ENCODE assay signal across 24 mouse cellular contexts in the genomic region with DNA sequence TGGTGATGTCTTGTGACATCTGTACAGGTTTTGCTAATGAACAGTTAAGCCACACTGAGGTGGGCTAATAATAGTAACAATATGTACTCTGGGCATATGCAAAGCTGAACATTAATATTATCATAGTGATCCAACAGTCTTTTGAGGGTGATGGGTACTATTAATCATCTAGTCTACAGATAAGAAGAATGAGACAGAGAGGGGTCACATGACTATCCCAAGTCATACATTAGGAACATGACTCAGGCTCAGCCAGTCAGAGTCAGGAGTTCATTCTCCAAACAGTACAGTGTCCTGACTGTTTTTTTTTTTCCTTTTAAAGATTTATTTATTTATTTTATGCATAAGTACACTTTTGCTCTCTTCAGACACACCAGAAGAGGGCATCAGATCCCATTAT.
"Had no signal": no experiment of that assay in that cellular context is flagged by ENCODE, and none has a peak within 500 bp of the region (broad histone marks: within the 10 kb centered on the region; RNA-seq: fewer than 3 reads in every experiment).

No protein-coding gene starts in this region.

- H3K4me3 ChIP-seq: gastrocnemius, adult 2 months; heart, embryonic 13.5 days; heart, embryonic 15.5 days; hindbrain, embryonic 13.5 days; hindbrain, embryonic 15.5 days; kidney, embryonic 15.5 days; limb, embryonic 10.5 days; limb, embryonic 12.5 days; liver, embryonic 13.5 days; liver, embryonic 15.5 days had no signal

- DNase-seq: gastrocnemius, adult 2 months; gastrocnemius, postnatal 10 days; gastrocnemius, postnatal 25 days; heart, adult 18-20 months; heart, postnatal 14 days; heart, postnatal 36 days; kidney, adult 11 months; kidney, postnatal 14 days; layer of hippocampus, postnatal 36 days; liver; liver, embryonic 13.5 days; liver, postnatal 0 days had no signal

- H3K36me3 ChIP-seq: heart, embryonic 13.5 days; heart, embryonic 15.5 days; hindbrain, embryonic 13.5 days; hindbrain, embryonic 15.5 days; kidney, embryonic 15.5 days; limb, embryonic 10.5 days; limb, embryonic 12.5 days; liver, embryonic 13.5 days; liver, embryonic 15.5 days had no signal

- H3K27me3 ChIP-seq: heart, embryonic 13.5 days; heart, embryonic 15.5 days; hindbrain, embryonic 13.5 days; hindbrain, embryonic 15.5 days; kidney, embryonic 15.5 days; limb, embryonic 12.5 days; liver, embryonic 13.5 days; liver, embryonic 15.5 days had no signal

- H3K4me2 ChIP-seq: heart, embryonic 11.5 days; heart, embryonic 13.5 days; heart, embryonic 15.5 days; hindbrain, embryonic 13.5 days; hindbrain, embryonic 15.5 days; kidney, embryonic 15.5 days; limb, embryonic 12.5 days; liver, embryonic 11.5 days; liver, embryonic 13.5 days; liver, embryonic 15.5 days had no signal

- H3K27ac ChIP-seq: hindbrain, embryonic 13.5 days; hindbrain, embryonic 15.5 days; hindbrain, postnatal 0 days; kidney, embryonic 15.5 days; kidney, postnatal 0 days; limb, embryonic 10.5 days; limb, embryonic 12.5 days; liver, embryonic 13.5 days; liver, embryonic 15.5 days had no signal
